Mouse (Mus musculus) stomach, postnatal 0 days (tissue): ENCODE data around the gene 1110004F10Rik. TPM values are rescaled to one million over a fixed set of nuclear protein-coding genes. Genes with fewer than 3 reads are reported as not detected.

Source experiments
- ATAC-seq: fragments of 200-750 bp; cut with Nextera tagmentation; 2 replicates; pipeline ENCODE4 v1.8.0; 2017; ENCODE audit not compliant: low FRiP score, low TSS enrichment
- DNase-seq: peaks from one replicate; pipeline ENCODE4 v3.0.0-alpha.2; 2016; ENCODE audit warnings: low spot score
- H3K27ac ChIP-seq: fragments of 300-500 bp; sonication (generic); replicated peaks from 2 replicates; pipeline ENCODE4 v1.5.1; 2014; ENCODE audit warnings: mild to moderate bottlenecking, control low read depth
- H3K27me3 ChIP-seq: fragments of 300-500 bp; sonication (generic); 2 replicates; pipeline ENCODE4 v1.6.1; 2014; ENCODE audit warnings: low read length; ENCODE audit not compliant: control insufficient read depth, insufficient read depth
- H3K36me3 ChIP-seq: fragments of 300-500 bp; sonication (generic); 2 replicates; pipeline ENCODE4 v1.6.1; 2014; ENCODE audit warnings: low read length, mixed read lengths; ENCODE audit not compliant: control insufficient read depth, insufficient read depth
- H3K4me1 ChIP-seq: fragments of 300-500 bp; sonication (generic); replicated peaks from 2 replicates; pipeline ENCODE4 v1.6.1; 2014; ENCODE audit warnings: antibody characterized with exemption; ENCODE audit not compliant: control insufficient read depth, insufficient read depth
- H3K4me2 ChIP-seq: fragments of 300-500 bp; sonication (generic); replicated peaks from 2 replicates; pipeline ENCODE4 v1.6.1; 2014; ENCODE audit warnings: low read depth, mild to moderate bottlenecking, control low read depth, moderate library complexity
- H3K4me3 ChIP-seq: fragments of 300-500 bp; sonication (generic); 2 replicates; pipeline ENCODE4 v1.5.1; 2014; ENCODE audit warnings: low read depth, low read length, control low read depth
- H3K9ac ChIP-seq: fragments of 300-500 bp; sonication (generic); 2 replicates; pipeline ENCODE4 v1.6.1; 2014; ENCODE audit warnings: mild to moderate bottlenecking, low read length, control low read depth, mixed read lengths
- H3K9me3 ChIP-seq: fragments of 300-500 bp; sonication (generic); 2 replicates; pipeline ENCODE4 v1.6.1; 2016; ENCODE audit warnings: low read length; ENCODE audit not compliant: control insufficient read depth
- CTCF ChIP-seq: IDR thresholded peaks from 2 replicates; pipeline ENCODE4 v1.5.1; 2016; ENCODE audit warnings: antibody characterized with exemption, low read depth, mild to moderate bottlenecking, moderate library complexity
- EP300 ChIP-seq: optimal IDR thresholded peaks from 2 replicates; pipeline ENCODE3; 2016; ENCODE audit warnings: antibody characterized with exemption
- WGBS: fragments of 180-500 bp; shearing (Covaris S2); extraction: QIAGEN DNeasy Blood & Tissue Kit; methylation state at CpG from one replicate; pipeline ENCODE4 v1.1.7; 2014; 5-methylcytosine and 5-hydroxymethylcytosine counted together
- polyA plus RNA-seq: library from polyadenylated mRNA; unstranded; fragments of >200 nt; fragmentation: Nextera tagmentation; extraction: Ambion mirVana; gene quantifications from 2 replicates; pipeline ENCODE4 v1.2.1, GENCODE M21; 2015

Gene 1110004F10Rik
- polyA plus RNA-seq, 1 experiment from 2014 or later = 159 TPM

GRCm38 (mm10) chr7:116036591-116037555 is 2.3 kb upstream of the 1110004F10Rik start:
- H3K36me3 ChIP-seq = no peaks in the 10 kb centered on the region
- peaks cover 7% of the 10 kb centered on the region for H3K4me1 ChIP-seq
- H3K27me3 ChIP-seq = no peaks in the 10 kb centered on the region; the same call in 1 of the 2 replicates
- peak overlapping the region; percentile 42 for H3K4me2 ChIP-seq
- WGBS = 55% methylated on average over 18 of the region's 18 CpGs
- DNase-seq = no peak
- TF ChIP-seq EP300 (no peak), CTCF (no peak)
- no peak overlapping the region for H3K9ac ChIP-seq
- ATAC-seq = no peak
- no peaks in the 10 kb centered on the region for H3K9me3 ChIP-seq
- peak overlapping the region; percentile 45; the same call in 1 of the 2 replicates for H3K27ac ChIP-seq
- H3K4me3 ChIP-seq = peak overlapping the region; percentile 18

- TF ChIP-seq EP300 (no peak), CTCF (no peak)
- Histone ChIP-seq H3K27ac (no peak overlapping the region), H3K27me3 (no peaks in the 10 kb centered on the region; the same call in 1 of the 2 replicates), H3K4me3 (peak overlapping the region; percentile 21), H3K9me3 (no peaks in the 10 kb centered on the region), H3K36me3 (no peaks in the 10 kb centered on the region), H3K9ac (0 out of 2 replicates have a peak overlapping the region, but pooled peaks have one; percentile 14), H3K4me2 (peak overlapping the region; percentile 93), H3K4me1 (peaks cover 7% of the 10 kb centered on the region)
- DNase-seq = no peak
- ATAC-seq = no peak
- 10% methylated on average over 13 of the region's 13 CpGs for WGBS
Measured at GRCm38 (mm10) chr7:116038024-116038423, 1.2 kb upstream of the 1110004F10Rik start.

GRCm38 (mm10) chr7:116038511-116038910 is 686 bp upstream of the 1110004F10Rik start, which contains the start of gene Sox6:
Gene Sox6, minus strand, starts transcription at chr7:116038796.
- Histone ChIP-seq H3K27me3 (no peaks in the 10 kb centered on the region; the same call in 1 of the 2 replicates), H3K27ac (peak within 1 kb of the TSS; percentile 53), H3K9me3 (no peaks in the 10 kb centered on the region), H3K4me2 (peak within 1 kb of the TSS; percentile 93), H3K36me3 (no peaks in the 10 kb centered on the region), H3K4me3 (peak within 1 kb of the TSS; percentile 50), H3K4me1 (peaks cover 7% of the 10 kb centered on the region), H3K9ac (peak within 1 kb of the TSS; percentile 41)
- no peak for TF ChIP-seq EP300
- TF ChIP-seq CTCF = no peak
- 11% methylated on average over 11 of the region's 11 CpGs for WGBS
- DNase-seq (peak; percentile 34), ATAC-seq (no peak)

GRCm38 (mm10) chr7:116039538-116040466 is 605 bp downstream of the 1110004F10Rik start:
- DNase-seq (peak; percentile 87), ATAC-seq (peak; percentile 85)
- Histone ChIP-seq H3K4me3 (peak overlapping the region; percentile 50), H3K4me2 (peak overlapping the region; percentile 93), H3K27me3 (no peaks in the 10 kb centered on the region; the same call in 1 of the 2 replicates), H3K27ac (peak overlapping the region; percentile 53), H3K4me1 (peaks cover 7% of the 10 kb centered on the region), H3K9ac (peak overlapping the region; percentile 41), H3K9me3 (no peaks in the 10 kb centered on the region), H3K36me3 (no peaks in the 10 kb centered on the region)
- under 1% methylated on average over 48 of the region's 48 CpGs for WGBS
- TF ChIP-seq CTCF (peak; percentile 92), EP300 (no peak)

- WGBS = 32% methylated on average over 15 of the region's 15 CpGs
- no peak for DNase-seq
- TF ChIP-seq CTCF (no peak), EP300 (no peak)
Measured at GRCm38 (mm10) chr7:116040470-116041019, 1.3 kb downstream of the 1110004F10Rik start.

More at GRCm38 (mm10) chr7:116040470-116041019, 1.3 kb downstream of the 1110004F10Rik start:
- no peak overlapping the region for H3K27ac ChIP-seq
- H3K27me3 ChIP-seq = no peaks in the 10 kb centered on the region; the same call in 1 of the 2 replicates
- no peaks in the 10 kb centered on the region for H3K36me3 ChIP-seq
- ATAC-seq = no peak
- H3K4me1 ChIP-seq = peaks cover 7% of the 10 kb centered on the region
- H3K9me3 ChIP-seq = no peaks in the 10 kb centered on the region
- H3K9ac ChIP-seq = no peak overlapping the region
- H3K4me2 ChIP-seq = peak overlapping the region; percentile 93
- H3K4me3 ChIP-seq = peak overlapping the region; percentile 50
